23 mouse cellular contexts compared by ENCODE assay signal in the genomic region with DNA sequence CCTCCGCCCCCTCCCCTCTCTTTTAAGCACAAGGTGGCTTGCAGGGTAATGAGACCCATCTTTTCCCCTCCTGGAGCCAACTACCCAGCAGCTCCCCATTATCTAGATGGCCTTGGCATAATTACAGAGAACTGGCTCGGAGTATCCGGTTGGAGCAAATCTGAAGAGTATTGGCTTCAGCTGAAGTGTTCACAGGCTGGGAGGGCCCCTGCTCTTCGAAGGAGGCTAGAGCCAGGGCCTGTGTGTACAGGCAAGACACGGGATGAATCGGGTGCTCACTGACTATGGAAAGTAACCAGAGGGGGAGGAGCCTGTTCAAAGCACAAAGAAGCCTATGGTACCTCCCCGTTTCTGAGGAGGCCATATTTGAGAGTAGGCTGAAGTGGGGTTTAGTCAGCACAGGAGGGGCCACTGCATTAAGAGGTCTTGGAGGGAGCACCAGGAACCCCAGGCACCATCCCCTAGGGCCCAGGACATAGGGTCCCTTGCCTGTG. TPM values are rescaled to one million over a fixed set of nuclear protein-coding genes. Genes with fewer than 3 reads are reported as not detected.
DNase-seq lines count a peak whose midpoint lies in the region; TF ChIP-seq lines count a peak whose summit lies in the region.
"Had no signal": no experiment of that assay in that cellular context is flagged by ENCODE, and none has a peak within 500 bp of the region (broad histone marks: within the 10 kb centered on the region; RNA-seq: fewer than 3 reads in every experiment).

A gene (minus strand): TSS at position 51 of the 494 bp plus-strand sequence.

- peak within 1 kb of the TSS; percentile 75 for H3K4me3 ChIP-seq in E14TG2a.4 (replicated peaks; ENCODE audit: low read length)
- H3K4me3 ChIP-seq in ES-E14 (ENCODE audit: insufficient read depth in 1 of 2, low read depth in 1 of 2, low read length in 2 of 2, poor library complexity in 1 of 2, severe bottlenecking in 1 of 2) = peak within 1 kb of the TSS; percentile 28 to 47
- H3K4me3 ChIP-seq: forebrain, embryonic 15.5 days; hindbrain, embryonic 12.5 days; hindbrain, embryonic 15.5 days had no signal

- DNase-seq in ES-E14 (ENCODE audit: low read depth, low spot score) = peak; percentile 73
- peak; percentile 93 for DNase-seq in ZHBTc4 (ENCODE audit: low read depth, low spot score)
- no peak for DNase-seq in kidney, postnatal 10 days
- no peak for DNase-seq in adrenal gland, postnatal 10 days
- DNase-seq in gastrocnemius, postnatal 10 days = no peak
- DNase-seq: adrenal gland, adult 8-10 months; adrenal gland, postnatal 36 days; cerebellum, adult 11-12 months; cerebellum, adult 8-10 months; cerebellum, postnatal 10 days; gastrocnemius, postnatal 14 days; heart, adult 11 months; kidney, adult 2 months had no signal

- no peak for TF ChIP-seq CTCF in E14TG2a.4 (conservative IDR thresholded peaks at IDR 0.05; ENCODE audit: low read length)

- no peaks in the 10 kb centered on the region for H3K27me3 ChIP-seq in E14TG2a.4 (ENCODE audit: insufficient read depth, low read length)
- H3K27me3 ChIP-seq: forebrain, embryonic 15.5 days; hindbrain, embryonic 12.5 days; hindbrain, embryonic 15.5 days; Patski had no signal

- H3K9me3 ChIP-seq in E14TG2a.4 (ENCODE audit: low read length) (no peaks in the 10 kb centered on the region), ES-E14 (ENCODE audit: control insufficient read depth, insufficient read depth, low read depth, low read length) (no peaks in the 10 kb centered on the region)
- H3K9me3 ChIP-seq: forebrain, embryonic 15.5 days; hindbrain, embryonic 12.5 days; hindbrain, embryonic 15.5 days had no signal

- peaks cover 29% of the 10 kb centered on the region for H3K36me3 ChIP-seq in E14TG2a.4 (ENCODE audit: insufficient read depth, low read length)
- no peaks in the 10 kb centered on the region for H3K36me3 ChIP-seq in ES-E14 (ENCODE audit: control insufficient read depth, insufficient read depth, low read length, poor library complexity, severe bottlenecking)
- H3K36me3 ChIP-seq: forebrain, embryonic 15.5 days; hindbrain, embryonic 12.5 days; hindbrain, embryonic 15.5 days had no signal

- H3K9ac ChIP-seq in ES-E14 (ENCODE audit: insufficient read depth, low read depth, low read length, poor library complexity, severe bottlenecking) = peak within 1 kb of the TSS; percentile 41; the same call in 1 of the 2 replicates
- H3K9ac ChIP-seq: forebrain, embryonic 15.5 days; hindbrain, embryonic 12.5 days; hindbrain, embryonic 15.5 days had no signal

- H3K27ac ChIP-seq in ES-E14 (ENCODE audit: insufficient read depth, low read depth, low read length, poor library complexity, severe bottlenecking) = no peak within 1 kb of the TSS
- H3K27ac ChIP-seq: forebrain, embryonic 15.5 days; hindbrain, embryonic 12.5 days; hindbrain, embryonic 15.5 days had no signal

- H3K4me1 ChIP-seq in E14TG2a.4 (replicated peaks; ENCODE audit: low read depth, low read length) = peaks cover 93% of the 10 kb centered on the region
- H3K4me1 ChIP-seq in ES-E14 (ENCODE audit: control insufficient read depth in 2 of 2, insufficient read depth in 2 of 2, low read length in 2 of 2, poor library complexity in 1 of 2) = peaks cover 0 to 28% of the 10 kb centered on the region in 2 experiments; a peak in 2 of 4 replicates

- in situ Hi-C loops in ES-E14 (cut with MboI; ENCODE audit: low sequenced_read_pairs in 2 of 2, unreplicated experiment in 2 of 2) = no loop called here

TF ChIP-seq in ES-E14, 5 proteins besides CTCF, POLR2A, EP300 and RAD21:
- TF ChIP-seq HCFC1 (IDR thresholded peaks at IDR 0.05; ENCODE audit: borderline replicate concordance, insufficient read depth, low read length) (no peak), CHD2 (IDR thresholded peaks at IDR 0.05; ENCODE audit: low read depth, low read length) (no peak), ZNF384 (IDR thresholded peaks at IDR 0.05; ENCODE audit: low read depth, low read length) (no peak), MAFK (IDR thresholded peaks at IDR 0.05; ENCODE audit: insufficient read depth, low read depth, low read length) (no peak), ZC3H11A (IDR thresholded peaks at IDR 0.05; ENCODE audit: borderline replicate concordance, low read depth, low read length) (no peak)
TF ChIP-seq in ES-E14: peak in this region for 0.

RNA-seq across cellular contexts. Expression of the gene that starts here (rescaled TPM):
- total RNA-seq in ES-E14 (2012; rRNA removed) = 21.4 and 37.1 TPM in 2 replicates
- 1 to 10 TPM; 1.3 to 1.4 TPM for total RNA-seq in adrenal gland, postnatal 10 days (2021)
- not detected for total RNA-seq in gastrocnemius, postnatal 10 days (2021)
- total RNA-seq: gastrocnemius, adult 18-20 months; gastrocnemius, postnatal 14 days; gastrocnemius, postnatal 4 days; heart, adult 8-10 months; heart, postnatal 25 days; hematopoietic stem cell, adult 5-6 weeks had no signal

Comparison
In these comparisons a context has a peak if more than half of its experiments do, and no peak if none do; other contexts are left out.
1. DNase-seq: peak in ES-E14 (single experiment) and ZHBTc4 (single experiment); none in kidney, postnatal 10 days (single experiment), adrenal gland, postnatal 10 days (single experiment) and gastrocnemius, postnatal 10 days (single experiment).